Mouse (Mus musculus) megakaryocyte, embryonic 14.5 days (primary cell): ENCODE data around the gene Pphln1.

Experiments
- FLI1 ChIP-seq: IDR thresholded peaks from 2 replicates; pipeline ENCODE4 v1.6.1; 2012; ENCODE audit warnings: low read length, inconsistent platforms, mixed read lengths
- GATA1 ChIP-seq: IDR thresholded peaks from 3 replicates; pipeline ENCODE4 v1.6.1; 2012; ENCODE audit warnings: mixed read lengths, low read length, inconsistent platforms, borderline replicate concordance

DNA sequence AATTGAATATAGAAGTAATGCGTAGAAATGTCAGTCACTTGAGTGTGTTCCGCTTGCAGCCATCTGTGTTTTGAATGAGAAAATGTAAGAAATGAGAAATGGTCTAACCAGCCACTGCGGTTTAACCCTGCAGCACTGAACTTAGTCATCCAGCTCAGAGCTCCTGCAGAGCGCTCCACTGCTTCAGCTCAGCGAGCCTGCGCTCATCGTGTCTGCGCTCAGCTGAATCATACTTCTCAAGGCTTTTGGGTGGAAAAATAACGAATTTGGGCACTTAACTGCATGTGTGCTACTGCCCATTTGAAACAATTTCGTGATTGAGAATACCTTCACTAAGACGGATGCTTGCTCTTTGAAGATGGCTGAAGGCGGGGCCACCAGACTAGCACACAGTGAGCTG lies 73.5 kb downstream of the Pphln1 start:
- TF ChIP-seq GATA1 (no peak), FLI1 (no peak)
